Mouse (Mus musculus) erythroid progenitor cell, adult 5-6 weeks (primary cell): ENCODE data around the gene Rnf19b. TPM values are rescaled to one million over a fixed set of nuclear protein-coding genes. Genes with fewer than 3 reads are reported as not detected.

Experiments used
- ATAC-seq: replicated peaks from 2 replicates; pipeline ENCODE4 v1.8.0; 2016; ENCODE audit warnings: moderate number of reproducible peaks, mild to moderate bottlenecking, moderate TSS enrichment, inconsistent platforms; ENCODE audit not compliant: poor library complexity, low FRiP score, severe bottlenecking
- total RNA-seq, 2 experiments: library from RNA; stranded (forward) in 1 of 2; stranded (reverse) in 1 of 2; fragments of 150-400 nt in 1 of 2; fragments of 186-747, 209-891 nt in 1 of 2; gene quantifications; 2 replicates each; pipeline versions ENCODE4 v1.2.3 to v1.2.4; 2015 to 2017; ENCODE audit warnings: low replicate concordance in 2 of 2

The Rnf19b gene
- total RNA-seq, 2 experiments from 2014 or later, result 5.9 to 15.3 TPM

DNA sequence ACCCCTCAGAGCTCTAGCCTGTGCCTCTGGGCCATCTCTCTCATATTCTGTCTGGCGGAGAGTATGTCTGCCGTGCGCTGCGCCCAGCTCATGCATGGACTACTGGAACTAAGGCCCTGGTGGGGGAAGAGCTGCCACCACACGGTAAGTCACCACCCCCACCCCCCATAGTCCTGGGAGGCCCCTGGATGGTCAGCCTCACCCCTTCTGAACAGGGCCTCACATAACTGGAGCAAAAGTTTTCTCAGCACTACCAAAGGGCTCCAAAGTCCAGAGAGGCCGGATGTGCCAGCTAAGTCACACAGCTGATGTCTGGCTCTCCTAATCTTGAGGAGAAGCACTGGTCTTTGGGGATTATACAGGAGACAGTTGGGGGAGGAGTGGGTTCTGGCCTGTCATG is 52.7 kb downstream of the Rnf19b start:
- no peak for ATAC-seq

DNA sequence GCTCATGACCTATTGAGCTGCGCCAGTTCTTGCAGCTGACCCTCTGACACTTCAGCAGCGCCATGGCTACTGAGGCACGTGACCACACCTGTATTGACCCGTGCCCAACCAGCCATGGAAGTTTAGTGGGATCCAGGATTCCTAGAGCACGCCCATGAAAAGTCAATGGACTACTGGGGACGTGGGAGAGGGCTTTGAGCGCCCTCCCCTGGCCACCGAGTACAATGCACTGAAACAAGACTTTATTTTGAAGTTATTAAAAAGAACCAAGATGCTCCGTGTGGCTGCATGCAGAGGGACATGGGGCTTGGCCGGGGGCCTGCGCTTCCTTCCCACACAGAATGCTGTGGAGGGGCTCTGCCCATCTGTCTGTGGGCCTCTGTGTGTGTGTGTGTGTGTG is 53.3 kb downstream of the Rnf19b start:
- no peak for ATAC-seq

DNA sequence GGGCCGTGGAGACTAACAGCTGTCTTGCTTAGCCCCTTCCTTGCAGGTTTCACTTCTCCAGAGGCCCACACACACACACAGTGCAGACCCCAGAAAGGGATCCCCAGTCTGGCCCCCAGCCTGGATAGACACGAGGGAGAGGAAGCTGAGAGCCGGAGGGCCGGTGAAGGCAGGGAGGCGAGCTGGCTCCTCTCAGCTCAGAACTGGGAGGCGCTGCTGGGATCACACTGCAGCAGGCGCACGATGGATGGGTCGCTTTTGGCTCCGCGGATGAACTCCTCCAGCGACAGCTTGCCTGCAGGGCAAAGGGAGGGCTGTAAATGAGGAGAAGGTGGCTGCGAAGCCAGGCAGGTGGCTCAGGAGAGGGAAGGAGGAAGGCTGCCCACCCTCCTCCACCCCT is 54.2 kb downstream of the Rnf19b start:
- ATAC-seq, result no peak

DNA sequence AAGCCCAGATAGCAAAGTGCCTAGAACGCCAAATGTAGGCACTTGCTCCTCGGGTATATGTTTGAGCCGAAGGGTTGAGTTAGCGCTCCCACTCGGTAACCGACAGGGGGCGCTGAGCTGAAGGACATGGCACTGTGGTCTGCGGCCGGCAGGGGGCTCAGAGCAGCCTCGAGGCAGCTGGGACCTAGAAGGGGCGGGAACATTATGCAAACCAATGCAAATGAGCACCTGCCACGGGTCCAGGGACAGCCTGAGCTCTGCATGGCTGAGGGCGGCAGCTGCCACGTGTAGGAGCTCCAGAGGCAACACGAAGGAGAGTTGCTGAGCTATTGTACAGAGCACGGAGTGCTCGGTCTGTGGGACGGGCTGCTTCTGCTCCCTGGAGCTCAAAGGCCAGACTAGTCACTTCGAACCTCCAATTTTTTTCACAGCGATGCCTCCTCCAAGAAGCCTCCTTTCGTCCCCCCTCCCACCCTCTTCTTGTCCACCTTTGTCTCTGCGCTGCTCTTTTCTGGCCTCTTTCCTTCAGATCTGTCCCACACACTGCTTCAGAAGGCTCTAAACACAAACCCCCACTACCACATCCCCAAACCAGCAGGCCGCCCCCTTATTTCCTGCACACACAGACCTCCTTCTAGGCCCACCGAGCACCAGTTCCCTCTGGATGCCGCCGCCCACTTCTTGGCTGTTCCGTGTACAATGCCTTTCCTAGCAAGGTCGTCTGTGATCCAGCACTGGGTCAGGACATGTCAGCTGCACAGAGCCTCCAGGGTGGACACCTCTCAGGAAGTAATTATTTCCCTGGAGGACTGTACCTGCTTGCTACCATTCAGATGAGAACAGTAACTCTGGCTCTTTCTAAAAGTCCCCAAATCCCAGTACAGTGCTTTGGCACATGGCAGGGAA is 55.3 kb downstream of the Rnf19b start:
- peak; percentile 76 for ATAC-seq

DNA sequence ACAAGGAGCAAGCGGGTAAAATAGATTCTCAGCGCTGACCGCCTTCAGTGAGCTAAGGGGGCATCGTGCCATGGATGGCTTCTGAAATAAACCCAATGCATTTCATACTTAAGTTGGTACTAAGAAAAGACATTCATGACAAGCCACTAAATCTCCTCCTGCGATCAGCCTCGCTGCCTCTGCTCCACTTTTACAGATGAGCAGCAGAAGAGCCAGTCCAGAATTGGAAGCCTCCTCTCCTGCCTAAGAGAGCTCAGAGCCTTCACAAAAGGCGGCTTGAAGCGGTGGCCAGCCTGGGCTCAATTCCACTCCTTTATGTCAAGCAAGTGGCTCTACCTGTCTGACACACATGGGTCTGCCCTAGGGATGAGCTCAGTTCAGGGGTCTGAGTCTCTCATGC is 58.6 kb downstream of the Rnf19b start:
- ATAC-seq, result no peak

DNA sequence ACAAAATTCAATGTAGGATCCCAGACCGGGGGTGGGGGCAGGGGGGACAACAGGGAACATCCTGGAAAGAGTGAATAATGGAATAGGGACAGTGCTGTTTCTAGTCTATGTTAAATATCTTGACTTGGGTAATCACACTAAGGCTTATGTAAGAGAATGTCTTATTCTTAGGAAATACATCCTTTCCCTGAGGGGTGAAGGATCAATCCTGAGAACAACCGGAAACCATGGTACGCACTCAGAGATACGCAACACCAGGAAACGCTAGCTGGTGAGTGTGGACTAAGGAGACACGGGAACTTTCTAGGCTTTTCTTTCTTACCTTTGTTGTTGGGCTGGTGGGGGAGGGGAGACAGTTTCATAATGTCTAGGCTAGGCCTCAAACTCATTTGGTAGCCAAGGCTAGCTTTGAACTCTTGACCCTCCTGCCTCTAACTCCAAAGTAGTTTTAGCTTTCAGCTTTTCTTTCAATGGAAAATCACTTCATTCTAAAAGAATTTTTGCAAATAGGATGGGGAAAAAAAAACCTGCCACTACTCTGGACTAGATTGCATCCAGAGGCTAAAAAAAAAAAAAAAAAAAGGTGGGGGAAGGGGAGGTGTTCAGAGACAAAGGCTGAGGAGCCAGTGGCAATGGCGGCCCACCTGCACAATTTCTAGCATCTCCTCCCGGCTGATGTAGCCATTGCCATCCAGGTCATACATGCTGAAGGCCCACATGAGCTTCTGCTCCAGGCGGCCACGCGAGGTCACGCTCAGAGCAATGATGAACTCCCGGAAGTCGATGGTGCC is 59.8 kb downstream of the Rnf19b start:
- ATAC-seq, result no peak

DNA sequence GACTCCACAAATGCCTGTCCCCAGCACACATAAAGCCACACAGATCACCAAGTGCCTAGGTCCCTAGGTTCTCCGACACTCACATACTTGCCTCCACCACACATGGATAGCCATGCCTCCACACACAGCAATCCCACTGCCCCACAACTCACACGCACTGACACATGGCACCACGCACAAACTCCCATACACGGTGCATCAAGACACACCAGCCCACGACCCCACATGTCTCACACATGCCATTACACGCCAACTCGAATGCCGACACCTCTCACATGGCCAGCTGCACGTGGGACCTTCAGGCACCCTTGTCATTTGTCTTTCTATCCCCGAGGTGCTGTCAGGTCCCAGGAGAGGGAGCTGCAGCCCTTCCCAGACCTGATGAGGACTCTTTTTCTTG is 61.6 kb downstream of the Rnf19b start:
- no peak for ATAC-seq

DNA sequence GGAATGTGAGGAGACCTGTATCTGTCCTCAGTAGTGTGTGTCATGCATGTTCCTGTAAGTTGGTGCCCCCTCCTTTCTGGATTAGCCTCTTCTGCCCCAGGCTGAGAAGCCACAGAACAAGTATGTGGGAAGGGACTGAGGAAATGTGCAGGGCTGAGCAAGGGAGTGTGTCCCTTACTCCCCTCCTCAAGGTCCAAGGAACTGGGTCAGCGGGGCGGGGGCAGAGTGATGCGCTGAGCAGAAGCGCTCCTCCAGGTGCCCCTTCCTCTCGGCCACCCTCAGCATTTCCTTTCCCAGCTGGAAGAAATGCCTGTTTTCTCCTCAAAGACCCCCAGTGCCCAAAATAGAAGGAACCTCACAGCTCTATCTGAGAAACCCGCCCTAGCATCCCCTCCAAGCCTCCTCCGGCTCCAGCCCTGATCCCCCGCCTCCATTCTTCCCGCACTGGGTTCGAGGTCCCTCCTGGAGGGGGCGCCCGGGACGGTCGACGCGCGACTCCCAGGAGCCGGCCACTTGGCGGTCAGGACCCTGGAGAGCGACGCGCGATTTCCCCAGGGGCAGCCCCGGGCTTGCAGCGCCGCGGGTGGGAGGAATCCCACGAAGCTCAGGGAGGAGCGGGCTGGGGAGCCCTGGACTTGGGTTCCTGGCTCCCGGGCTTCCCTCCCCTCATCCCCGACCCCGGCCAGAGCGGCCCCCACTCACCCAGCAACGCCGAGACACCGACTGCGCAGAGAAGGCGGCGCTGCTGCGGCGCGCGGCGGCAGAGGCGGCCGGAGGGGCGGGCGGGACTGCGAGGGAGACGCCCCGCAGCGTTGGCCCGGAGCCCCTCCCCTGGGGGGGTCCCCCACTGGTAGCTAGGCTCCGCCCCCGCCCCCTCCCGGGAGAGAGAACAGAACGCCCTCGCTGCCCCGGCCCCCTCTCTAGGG is 62.7 kb downstream of the Rnf19b start:
- no peak for ATAC-seq

DNA sequence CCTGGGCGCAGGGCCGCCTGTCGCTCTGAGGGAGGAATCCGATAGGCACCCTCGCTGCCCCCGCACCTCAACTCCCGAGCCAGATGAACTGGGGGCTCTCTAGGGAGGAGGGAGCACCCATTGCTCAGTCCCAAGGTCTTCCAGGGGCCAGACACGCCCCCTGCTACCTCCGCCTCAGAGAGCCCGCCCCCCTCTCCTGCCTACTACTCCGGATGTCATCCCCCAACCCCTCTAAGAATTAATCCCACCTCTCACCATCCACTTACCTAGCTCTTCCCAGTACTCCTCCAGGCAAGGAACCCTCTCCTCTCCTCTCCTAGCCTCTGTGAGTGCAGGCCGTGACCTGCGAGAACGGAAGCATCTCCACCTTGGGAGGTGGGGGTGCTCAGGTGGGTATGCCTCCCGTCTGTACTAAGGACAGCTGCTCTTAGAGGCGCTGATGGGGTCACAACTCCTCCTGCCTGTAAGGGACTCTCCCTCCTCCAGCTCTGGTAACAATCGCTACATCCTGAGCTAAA is 63.6 kb downstream of the Rnf19b start, which contains the start of gene Hpca:
Gene Hpca (minus strand): TSS at position 468 of the 518 bp plus-strand sequence.
- ATAC-seq, result no peak

DNA sequence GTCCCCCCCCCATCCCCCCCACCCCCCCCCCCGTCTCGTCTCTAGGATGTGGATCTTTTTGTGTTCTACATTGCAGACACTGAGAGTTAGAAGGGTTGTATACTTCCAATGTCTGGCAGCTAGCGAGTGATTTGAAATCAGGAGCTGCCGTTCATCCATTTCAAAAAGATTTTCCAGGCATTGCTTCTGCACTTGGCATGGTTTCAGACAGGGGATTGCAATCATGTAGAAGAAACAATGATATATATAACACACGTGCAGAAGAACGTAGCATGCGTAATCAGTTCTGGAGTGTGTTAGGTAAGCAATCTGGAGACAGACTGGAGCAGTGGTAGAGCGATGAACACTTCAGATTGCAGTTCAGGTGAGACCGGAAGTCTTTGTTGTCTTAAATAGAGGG is 64.0 kb downstream of the Rnf19b start:
- ATAC-seq, result no peak

DNA sequence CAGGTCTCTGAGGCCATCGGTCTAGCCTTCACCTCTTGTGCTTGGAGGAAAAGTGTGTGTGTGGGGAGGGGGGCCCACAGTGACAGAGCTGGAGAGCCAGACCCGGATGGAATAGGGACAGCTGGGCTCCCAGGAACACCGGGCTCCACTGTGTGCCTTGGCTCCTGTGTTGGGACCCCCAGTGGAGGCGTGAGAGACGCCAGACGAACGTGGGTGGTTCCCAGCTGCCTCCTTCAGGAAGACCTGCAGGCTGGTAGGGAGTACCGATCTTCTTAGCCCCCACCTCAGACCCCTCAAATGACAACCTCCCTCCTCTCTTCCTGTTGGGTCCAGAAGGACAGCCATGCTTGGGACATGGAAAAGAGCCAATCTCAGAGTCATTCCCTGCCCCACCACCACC is 64.6 kb downstream of the Rnf19b start:
- no peak for ATAC-seq

DNA sequence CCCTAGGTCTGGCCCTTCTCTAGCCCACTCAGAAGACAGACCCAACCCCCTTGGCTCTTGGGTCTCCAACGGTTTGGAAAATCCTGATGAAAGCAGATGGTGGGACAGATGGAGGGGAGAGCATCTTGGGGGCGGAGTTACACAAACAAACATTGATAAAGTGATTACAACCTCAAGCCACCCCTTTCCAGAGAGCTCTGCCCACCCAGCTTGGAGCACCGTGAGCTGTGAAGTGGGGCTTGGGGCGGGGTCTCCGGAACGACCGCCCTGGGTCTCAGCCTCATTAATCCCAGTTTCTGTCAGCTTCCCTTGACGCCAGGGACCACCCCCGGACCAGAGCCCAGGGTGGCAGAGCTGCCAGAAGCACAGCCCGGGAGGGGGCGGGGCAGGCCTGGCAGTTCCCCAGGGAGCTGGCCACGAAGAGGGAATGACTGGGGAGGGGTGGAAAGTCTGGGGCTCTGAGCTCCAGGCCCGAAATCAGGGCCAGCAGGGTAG is 66.6 kb downstream of the Rnf19b start:
- no peak for ATAC-seq

DNA sequence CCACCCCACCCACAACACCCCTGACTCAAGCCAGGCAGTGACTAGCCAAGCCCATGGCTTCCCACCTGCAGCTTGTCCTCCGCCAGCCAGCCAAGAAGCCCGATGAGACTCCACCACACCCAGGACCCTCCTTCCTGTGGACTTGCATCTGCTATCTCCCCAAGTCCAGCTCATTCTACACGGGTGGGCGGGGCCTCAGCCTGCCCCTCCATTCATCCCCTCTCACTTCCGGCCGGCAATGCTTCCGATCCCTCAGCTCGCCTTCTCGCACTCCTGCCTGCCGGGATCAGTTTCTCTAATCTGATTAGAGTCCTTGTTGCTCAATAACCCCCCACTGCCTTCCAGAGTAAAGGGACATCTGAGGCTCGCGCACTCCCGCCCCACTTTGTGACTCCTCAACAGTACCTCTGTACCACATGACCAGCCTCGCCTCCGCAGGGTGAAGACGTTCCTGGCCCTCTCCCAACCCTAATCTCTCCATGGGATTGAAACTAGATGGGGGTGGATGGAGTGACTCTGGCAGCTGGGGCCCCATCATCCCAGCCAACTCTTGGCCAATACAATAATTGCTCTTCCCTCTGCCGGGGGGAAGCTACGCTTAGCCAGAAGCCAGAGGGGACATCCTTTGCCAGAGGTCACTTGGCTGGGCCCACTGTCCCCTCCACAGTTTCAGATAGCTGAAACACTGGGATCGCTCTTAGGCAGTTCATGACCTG is 67.8 kb downstream of the Rnf19b start:
- no peak for ATAC-seq

DNA sequence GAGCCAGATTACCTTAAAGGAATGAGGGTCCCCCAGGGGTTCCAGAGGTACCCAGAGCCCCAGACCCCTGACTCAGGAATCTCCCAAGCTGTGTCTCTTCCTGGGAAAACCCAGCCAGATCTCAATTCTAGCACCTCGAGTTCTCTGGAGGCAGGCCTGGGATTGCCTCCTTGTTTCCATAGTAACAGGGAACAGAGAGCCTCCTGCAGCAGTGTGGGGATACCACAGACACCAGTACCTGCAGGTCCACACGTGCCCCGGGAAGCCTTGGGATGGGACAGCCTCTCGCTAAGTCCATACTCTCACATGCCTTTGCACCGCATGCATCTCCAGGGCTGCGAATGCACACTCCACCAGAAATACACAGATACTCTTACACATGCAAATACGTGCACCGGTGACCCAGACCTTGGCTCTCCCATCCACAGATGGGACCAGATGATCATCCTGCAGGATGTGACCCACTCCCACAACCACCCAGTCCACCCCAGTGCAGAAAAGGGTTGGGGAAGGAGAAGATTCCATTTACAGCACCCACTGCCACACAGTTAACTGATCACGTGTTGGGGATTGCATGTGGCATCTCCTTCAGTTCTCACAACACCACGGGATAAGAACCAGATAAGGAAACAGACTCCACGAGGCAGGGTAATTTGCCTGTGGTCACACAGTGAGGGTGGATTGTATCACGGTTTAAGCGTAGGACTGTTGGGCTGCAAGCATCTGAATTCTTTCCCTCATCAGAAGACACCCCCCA is 70.7 kb downstream of the Rnf19b start:
- no peak for ATAC-seq

DNA sequence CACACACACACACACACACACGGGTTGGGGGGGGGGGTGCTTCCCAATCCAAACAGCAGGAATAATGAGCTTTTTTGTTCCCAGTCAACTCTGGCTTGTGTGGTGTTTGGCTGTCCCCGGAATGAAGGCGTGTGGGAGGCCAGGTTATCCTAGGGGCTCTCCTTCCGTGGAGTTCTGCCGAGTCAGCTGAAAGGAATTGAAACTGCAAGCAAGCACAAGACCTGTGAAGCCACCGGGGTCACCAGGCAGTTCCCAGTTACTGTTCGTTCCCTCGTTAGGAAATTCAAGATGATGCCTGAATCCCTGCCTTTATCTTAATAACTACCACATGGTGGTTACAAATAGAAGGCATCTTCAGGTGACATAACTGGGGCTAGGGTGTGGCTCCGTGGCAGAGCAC is 71.3 kb downstream of the Rnf19b start:
- ATAC-seq, result no peak

DNA sequence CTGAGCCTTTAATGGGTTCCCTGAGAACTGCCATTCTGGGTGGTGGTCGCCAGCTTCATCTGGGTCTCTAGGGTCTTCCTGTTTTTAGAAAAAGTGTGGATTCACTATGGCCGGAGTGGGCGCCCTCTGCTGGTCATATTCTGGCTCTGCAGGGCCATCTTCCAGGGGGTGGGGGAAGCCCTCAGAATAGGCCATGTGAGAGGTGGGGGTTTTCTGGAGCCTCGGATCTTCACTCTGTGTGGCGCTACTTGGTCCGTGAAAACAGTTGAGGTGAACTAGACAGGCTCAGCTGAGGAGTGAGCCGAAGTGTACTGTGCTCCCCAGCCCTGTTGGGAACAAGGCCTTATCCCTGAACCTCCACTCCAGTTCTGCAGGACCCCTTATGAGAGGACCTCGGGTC is 72.1 kb downstream of the Rnf19b start:
- ATAC-seq, result 0 out of 2 replicates have a peak, but pooled peaks have one; percentile 32

DNA sequence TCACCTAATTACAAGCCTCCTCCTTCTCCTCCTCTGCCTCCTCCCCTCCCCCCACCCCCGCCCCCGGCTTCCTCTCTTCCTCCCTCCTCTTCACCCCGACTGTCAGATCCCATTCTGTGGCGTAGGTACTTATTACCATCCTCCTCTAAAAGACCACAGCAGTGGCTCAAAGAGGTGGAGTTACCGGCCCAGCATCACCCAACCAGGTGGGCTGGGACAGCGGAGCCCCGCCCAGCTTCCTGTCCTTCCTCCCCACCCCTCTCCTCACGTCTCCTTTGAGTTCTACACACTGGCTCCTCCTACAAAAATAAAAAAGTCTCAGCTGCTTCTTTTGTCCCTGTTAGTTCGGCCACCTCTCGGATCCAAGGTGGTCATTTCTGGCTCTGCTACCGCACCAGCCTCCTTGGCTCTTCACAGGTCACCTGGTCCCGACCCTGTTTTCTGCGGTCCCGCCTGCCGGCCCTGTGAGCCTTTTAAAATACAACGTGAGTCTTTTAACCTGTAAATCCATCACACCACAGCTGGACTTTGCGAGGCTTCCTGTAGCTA is 72.8 kb downstream of the Rnf19b start:
- ATAC-seq, result no peak
